ENCODE assay signal across 19 mouse cellular contexts in genomic region chr13:63298931-63299330, GRCm38 (mm10).
"Had no signal": no experiment of that assay in that cellular context is flagged by ENCODE, and none has a peak within 500 bp of the region (broad histone marks: within the 10 kb centered on the region; RNA-seq: fewer than 3 reads in every experiment).

No protein-coding gene starts in this region.

- H3K4me3 ChIP-seq: lung, embryonic 15.5 days; megakaryocyte, embryonic 14.5 days; midbrain, embryonic 13.5 days; midbrain, embryonic 15.5 days; neural tube, embryonic 13.5 days; neural tube, embryonic 15.5 days had no signal

- H3K27me3 ChIP-seq: lung, embryonic 15.5 days; megakaryocyte, embryonic 14.5 days; midbrain, embryonic 13.5 days; midbrain, embryonic 15.5 days; neural tube, embryonic 13.5 days; neural tube, embryonic 15.5 days had no signal

- DNase-seq: lung, adult 2 months; lung, postnatal 14 days; lung, postnatal 36 days; retina, postnatal 1 day; right cerebral cortex, adult 18-20 months; right cerebral cortex, postnatal 25 days; right cerebral cortex, postnatal 4 days; spleen, adult 18-20 months; thymus, adult 18-20 months; thymus, postnatal 14 days; thymus, postnatal 36 days had no signal

- H3K27ac ChIP-seq: lung, embryonic 15.5 days; macrophage; midbrain, embryonic 13.5 days; midbrain, embryonic 15.5 days; neural tube, embryonic 15.5 days had no signal

- H3K4me2 ChIP-seq: lung, embryonic 15.5 days; midbrain, embryonic 11.5 days; midbrain, embryonic 13.5 days; midbrain, embryonic 15.5 days; neural tube, embryonic 13.5 days; neural tube, embryonic 15.5 days had no signal
